Mouse (Mus musculus): ENCODE data around the gene Ppp1r12b.
"Not testable (repeated sequence)": the region's sequence is repeated elsewhere in the genome, so short reads cannot be mapped to it uniquely, and the experiment has no call there.

Ppp1r12b gene

GRCm38 (mm10) chr1:134851211-134851610 is 104.5 kb downstream of the Ppp1r12b start:
- no peak for DNase-seq (ENCODE audit: low read depth, low spot score)

- no peak for DNase-seq (ENCODE audit: low read depth, low spot score)
These were observed 105.4 kb downstream of the Ppp1r12b start for GRCm38 (mm10) chr1:134850361-134850760.

GRCm38 (mm10) chr1:134847851-134848250 is 107.9 kb downstream of the Ppp1r12b start:
- no peak for DNase-seq (ENCODE audit: low read depth, low spot score)

GRCm38 (mm10) chr1:134846295-134846988 is 109.3 kb downstream of the Ppp1r12b start:
- no peak for DNase-seq (ENCODE audit: low read depth, low spot score)

GRCm38 (mm10) chr1:134843369-134843768 is 112.4 kb downstream of the Ppp1r12b start:
- DNase-seq (ENCODE audit: low read depth, low spot score): no peak

- DNase-seq (ENCODE audit: low read depth, low spot score): no peak
These were observed 118.7 kb downstream of the Ppp1r12b start for GRCm38 (mm10) chr1:134836909-134837480.

GRCm38 (mm10) chr1:134830881-134831280 is 124.9 kb downstream of the Ppp1r12b start:
- not testable (repeated sequence) for DNase-seq (ENCODE audit: low read depth, low spot score)

GRCm38 (mm10) chr1:134829635-134830034 is 126.1 kb downstream of the Ppp1r12b start:
- DNase-seq (ENCODE audit: low read depth, low spot score): peak; percentile 14

GRCm38 (mm10) chr1:134824896-134825295 is 130.8 kb downstream of the Ppp1r12b start:
- no peak for DNase-seq (ENCODE audit: low read depth, low spot score)

GRCm38 (mm10) chr1:134823842-134824241 is 131.9 kb downstream of the Ppp1r12b start:
- DNase-seq (ENCODE audit: low read depth, low spot score): no peak

GRCm38 (mm10) chr1:134823323-134823722 is 132.4 kb downstream of the Ppp1r12b start:
- DNase-seq (ENCODE audit: low read depth, low spot score): no peak

- DNase-seq (ENCODE audit: low read depth, low spot score): no peak
These were observed 134.9 kb downstream of the Ppp1r12b start for GRCm38 (mm10) chr1:134820882-134821281.

- DNase-seq (ENCODE audit: low read depth, low spot score): no peak
These were observed 136.5 kb downstream of the Ppp1r12b start for GRCm38 (mm10) chr1:134819196-134819595.

GRCm38 (mm10) chr1:134818716-134819115 is 137.0 kb downstream of the Ppp1r12b start:
- no peak for DNase-seq (ENCODE audit: low read depth, low spot score)

GRCm38 (mm10) chr1:134817916-134818595 is 137.7 kb downstream of the Ppp1r12b start:
- no peak for DNase-seq (ENCODE audit: low read depth, low spot score)

- DNase-seq (ENCODE audit: low read depth, low spot score): no peak
These were observed 138.6 kb downstream of the Ppp1r12b start for GRCm38 (mm10) chr1:134817120-134817519.

GRCm38 (mm10) chr1:134816617-134817016 is 139.1 kb downstream of the Ppp1r12b start:
- DNase-seq (ENCODE audit: low read depth, low spot score): no peak

- DNase-seq (ENCODE audit: low read depth, low spot score): no peak
These were observed 140.0 kb downstream of the Ppp1r12b start for GRCm38 (mm10) chr1:134815748-134816147.

- no peak for DNase-seq (ENCODE audit: low read depth, low spot score)
These were observed 150.3 kb downstream of the Ppp1r12b start for GRCm38 (mm10) chr1:134805471-134805870.

- DNase-seq (ENCODE audit: low read depth, low spot score): peak; percentile 28
These were observed 151.4 kb downstream of the Ppp1r12b start for GRCm38 (mm10) chr1:134804373-134804772.

GRCm38 (mm10) chr1:134803286-134804117 is 152.2 kb downstream of the Ppp1r12b start:
- DNase-seq (ENCODE audit: low read depth, low spot score): peak; percentile 16

GRCm38 (mm10) chr1:134801758-134802157 is 154.0 kb downstream of the Ppp1r12b start:
- DNase-seq (ENCODE audit: low read depth, low spot score): no peak

Data from forelimb bud, embryonic 11.5 days (tissue).